8 mouse cellular contexts compared by ENCODE assay signal in the genomic region with DNA sequence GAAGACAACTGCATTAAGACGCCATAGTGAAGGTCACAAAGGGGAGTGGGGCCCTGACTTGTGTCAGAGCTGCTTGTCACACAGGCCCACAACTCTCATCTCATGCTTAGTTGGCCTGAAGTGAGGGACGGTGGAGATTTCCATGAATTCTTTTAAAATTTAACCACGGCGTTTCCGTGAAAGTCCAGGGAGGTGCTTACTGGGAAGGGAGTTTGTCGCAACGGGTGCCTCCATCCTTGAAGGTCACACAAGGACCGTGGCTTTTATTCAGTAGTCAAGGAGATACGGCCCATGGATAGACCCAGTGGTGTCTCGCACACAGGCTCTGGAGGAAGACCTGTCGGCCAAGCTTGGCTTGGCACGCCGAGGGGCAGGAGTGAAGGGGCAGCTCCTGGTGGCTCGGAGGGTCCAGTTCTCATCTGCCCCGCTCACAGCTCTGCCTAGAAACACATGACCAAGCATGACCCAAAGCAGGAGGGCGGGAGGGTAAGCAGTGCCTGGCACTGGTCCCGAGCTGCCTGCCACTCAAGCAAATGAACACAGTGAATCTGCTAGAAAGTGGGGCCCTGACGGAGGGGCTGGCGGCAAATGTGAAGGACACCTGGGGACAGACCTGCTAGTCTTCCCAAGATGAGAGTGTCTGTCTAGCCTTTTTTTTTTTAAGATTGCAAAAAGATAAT.
A peak's percentile ranks its signal among the peaks of the same experiment; 100 is the strongest.
DNase-seq lines count a peak whose midpoint lies in the region; ATAC-seq and TF ChIP-seq lines count a peak whose summit lies in the region.
"Had no signal": no experiment of that assay in that cellular context is flagged by ENCODE, and none has a peak within 500 bp of the region (broad histone marks: within the 10 kb centered on the region; RNA-seq: fewer than 3 reads in every experiment).

No protein-coding gene starts in this region.

- no peak overlapping the region for H3K9ac ChIP-seq in hindbrain, embryonic 12.5 days
- H3K9ac ChIP-seq in hindbrain, embryonic 11.5 days (ENCODE audit: low read depth, low read length), result no peak overlapping the region
- no peak overlapping the region for H3K9ac ChIP-seq in embryonic facial prominence, embryonic 15.5 days

- H3K27ac ChIP-seq in hindbrain, embryonic 12.5 days, result peak overlapping the region; percentile 17; the same call in 1 of the 2 replicates
- H3K27ac ChIP-seq in hindbrain, embryonic 11.5 days (ENCODE audit: low read depth, low read length), result no peak overlapping the region
- peak overlapping the region; percentile 69; the same call in 1 of the 2 replicates for H3K27ac ChIP-seq in embryonic facial prominence, embryonic 15.5 days (replicated peaks)

- ATAC-seq in hindbrain, embryonic 12.5 days (ENCODE audit: low FRiP score), result no peak
- no peak for ATAC-seq in hindbrain, embryonic 11.5 days (ENCODE audit: low FRiP score)
- no peak for ATAC-seq in embryonic facial prominence, embryonic 15.5 days (ENCODE audit: insufficient number of reproducible peaks, low FRiP score, low TSS enrichment, low read depth)

- no peak for TF ChIP-seq POLR2A in brain, embryonic 14.5 days (IDR thresholded peaks at IDR 0.05; ENCODE audit: borderline replicate concordance, extremely low read depth, insufficient read depth, insufficient read length, poor library complexity, severe bottlenecking)

- no peaks in the 10 kb centered on the region for H3K9me3 ChIP-seq in hindbrain, embryonic 12.5 days (replicated peaks)
- no peaks in the 10 kb centered on the region for H3K9me3 ChIP-seq in hindbrain, embryonic 11.5 days (ENCODE audit: control insufficient read depth, low read length)
- H3K9me3 ChIP-seq in embryonic facial prominence, embryonic 15.5 days (replicated peaks), result no peaks in the 10 kb centered on the region

- no peaks in the 10 kb centered on the region for H3K36me3 ChIP-seq in hindbrain, embryonic 12.5 days
- no peaks in the 10 kb centered on the region for H3K36me3 ChIP-seq in hindbrain, embryonic 11.5 days (ENCODE audit: control insufficient read depth, insufficient read depth, low read length)
- no peaks in the 10 kb centered on the region for H3K36me3 ChIP-seq in embryonic facial prominence, embryonic 15.5 days

- no peaks in the 10 kb centered on the region for H3K27me3 ChIP-seq in hindbrain, embryonic 12.5 days
- no peaks in the 10 kb centered on the region for H3K27me3 ChIP-seq in hindbrain, embryonic 11.5 days (ENCODE audit: control insufficient read depth, insufficient read depth, low read length)
- no peaks in the 10 kb centered on the region for H3K27me3 ChIP-seq in embryonic facial prominence, embryonic 15.5 days

- 77% methylated on average over 19 of the region's 19 CpGs for WGBS in hindbrain, embryonic 12.5 days
- WGBS in hindbrain, embryonic 11.5 days, result 82% methylated on average over 19 of the region's 19 CpGs
- WGBS in embryonic facial prominence, embryonic 15.5 days, result 71% methylated on average over 19 of the region's 19 CpGs

- H3K4me1 ChIP-seq in hindbrain, embryonic 12.5 days, result peaks cover 96% of the 10 kb centered on the region
- peaks cover 48% of the 10 kb centered on the region for H3K4me1 ChIP-seq in hindbrain, embryonic 11.5 days (replicated peaks; ENCODE audit: control insufficient read depth, insufficient read depth, low read length)
- peaks cover 95% of the 10 kb centered on the region for H3K4me1 ChIP-seq in embryonic facial prominence, embryonic 15.5 days

- no peak overlapping the region; the same call in 1 of the 2 replicates for H3K4me3 ChIP-seq in hindbrain, embryonic 12.5 days
- no peak overlapping the region for H3K4me3 ChIP-seq in hindbrain, embryonic 11.5 days (ENCODE audit: low read depth, low read length)
- H3K4me3 ChIP-seq in embryonic facial prominence, embryonic 15.5 days (replicated peaks), result no peak overlapping the region

- TF ChIP-seq CTCF in brain, embryonic 14.5 days (IDR thresholded peaks at IDR 0.05; ENCODE audit: borderline replicate concordance, extremely low read depth, insufficient read depth, insufficient read length), result no peak

- H3K4me2 ChIP-seq in hindbrain, embryonic 12.5 days (replicated peaks), result no peak overlapping the region
- H3K4me2 ChIP-seq in hindbrain, embryonic 11.5 days (replicated peaks; ENCODE audit: low read depth, low read length), result no peak overlapping the region
- H3K4me2 ChIP-seq in embryonic facial prominence, embryonic 15.5 days (replicated peaks), result no peak overlapping the region

- DNase-seq in hindbrain, embryonic 11.5 days (ENCODE audit: low spot score), result no peak
- DNase-seq in brain, embryonic 14.5 days (ENCODE audit: low read depth), result peak; percentile 81
- peak; percentile 83 for DNase-seq in kidney, postnatal 10 days
- DNase-seq in T-cell, adult 2 months (ENCODE audit: low spot score), result no peak
- DNase-seq in natural killer cell, adult 2 months (ENCODE audit: low spot score in 2 of 2), result no peak
- DNase-seq: cerebellum, adult 11-12 months had no signal

Comparison
In these comparisons a context has a peak if more than half of its experiments do, and no peak if none do; other contexts are left out.
1. DNase-seq: peak in brain, embryonic 14.5 days (single experiment) and kidney, postnatal 10 days (single experiment); none in hindbrain, embryonic 11.5 days (single experiment), T-cell, adult 2 months (single experiment) and natural killer cell, adult 2 months (0 of 2).